Mouse (Mus musculus): ENCODE results near the gene Hdgfl3.
"Not testable (repeated sequence)": the region's sequence is repeated elsewhere in the genome, so short reads cannot be mapped to it uniquely, and the experiment has no call there.

The Hdgfl3 gene

GRCm38 (mm10) chr7:81851706-81852105 is 82.6 kb downstream of the Hdgfl3 start:
- no peak for DNase-seq

GRCm38 (mm10) chr7:81850171-81850570 is 84.1 kb downstream of the Hdgfl3 start:
- no peak for DNase-seq

GRCm38 (mm10) chr7:81849633-81850032 is 84.6 kb downstream of the Hdgfl3 start:
- DNase-seq, result no peak

GRCm38 (mm10) chr7:81849214-81849613 is 85.1 kb downstream of the Hdgfl3 start:
- no peak for DNase-seq

- DNase-seq, result no peak
Measured at GRCm38 (mm10) chr7:81847777-81848176, 86.5 kb downstream of the Hdgfl3 start.

- DNase-seq, result no peak
Measured at GRCm38 (mm10) chr7:81847010-81847409, 87.3 kb downstream of the Hdgfl3 start.

- DNase-seq, result no peak
Measured at GRCm38 (mm10) chr7:81846008-81846407, 88.3 kb downstream of the Hdgfl3 start.

- no peak for DNase-seq
Measured at GRCm38 (mm10) chr7:81845313-81845712, 89.0 kb downstream of the Hdgfl3 start.

GRCm38 (mm10) chr7:81844801-81845200 is 89.5 kb downstream of the Hdgfl3 start:
- DNase-seq, result no peak

- no peak for DNase-seq
Measured at GRCm38 (mm10) chr7:81843903-81844302, 90.4 kb downstream of the Hdgfl3 start.

GRCm38 (mm10) chr7:81842998-81843397 is 91.3 kb downstream of the Hdgfl3 start:
- no peak for DNase-seq

- no peak for DNase-seq
Measured at GRCm38 (mm10) chr7:81842141-81842540, 92.1 kb downstream of the Hdgfl3 start.

GRCm38 (mm10) chr7:81841439-81841838 is 92.8 kb downstream of the Hdgfl3 start:
- DNase-seq, result no peak

- DNase-seq, result no peak
Measured at GRCm38 (mm10) chr7:81840661-81841181, 93.6 kb downstream of the Hdgfl3 start.

- DNase-seq, result no peak
Measured at GRCm38 (mm10) chr7:81839746-81840145, 94.5 kb downstream of the Hdgfl3 start.

GRCm38 (mm10) chr7:81837771-81838170 is 96.5 kb downstream of the Hdgfl3 start:
- not testable (repeated sequence) for DNase-seq

GRCm38 (mm10) chr7:81835430-81835829 is 98.8 kb downstream of the Hdgfl3 start:
- DNase-seq, result no peak

- DNase-seq, result no peak
Measured at GRCm38 (mm10) chr7:81834847-81835246, 99.4 kb downstream of the Hdgfl3 start.

All from spleen, adult 18-20 months (tissue).